Mouse (Mus musculus): ENCODE measurements around the gene Col6a1.

Col6a1 gene

DNA sequence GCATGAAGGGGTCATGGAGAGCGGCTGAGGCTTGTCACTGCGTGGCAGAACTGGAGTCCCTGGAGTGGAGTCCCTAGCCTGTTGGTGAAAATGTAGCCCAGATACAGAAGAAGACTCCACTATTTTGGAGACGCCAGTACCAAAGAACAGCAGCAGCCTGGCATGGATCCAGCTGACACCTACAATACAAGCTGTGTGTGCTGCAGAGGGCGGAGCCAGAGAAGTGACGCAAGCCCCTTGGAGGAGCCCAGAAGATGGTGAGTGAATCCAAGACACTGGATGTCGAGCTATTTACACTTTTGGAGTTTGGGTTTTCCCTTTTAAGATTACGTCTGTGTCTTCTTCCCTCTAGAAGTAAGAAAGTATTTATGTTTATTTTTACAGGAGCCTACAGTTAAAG, 47.8 kb downstream of the Col6a1 start:
- DNase-seq (ENCODE audit: low spot score), result no peak

DNA sequence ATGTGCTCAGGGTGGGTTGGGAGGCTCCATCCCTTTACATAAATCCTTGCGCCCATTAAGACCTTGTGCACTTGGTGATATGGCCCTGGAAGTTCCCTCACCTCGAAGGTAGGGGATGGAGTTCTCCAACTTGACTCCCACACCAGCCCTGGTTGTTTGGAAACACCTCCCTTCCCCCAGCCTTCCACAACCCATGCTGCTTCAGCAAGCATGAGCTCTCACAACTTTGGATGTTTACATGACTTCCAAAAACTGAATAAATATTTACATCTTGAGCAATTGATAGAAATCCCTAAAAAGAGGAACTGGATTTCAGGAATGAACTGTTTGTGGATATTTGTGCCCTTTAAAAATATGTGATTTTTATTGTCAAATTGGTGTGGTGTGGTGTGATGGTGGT, 50.7 kb downstream of the Col6a1 start:
- no peak for DNase-seq (ENCODE audit: low spot score)

DNA sequence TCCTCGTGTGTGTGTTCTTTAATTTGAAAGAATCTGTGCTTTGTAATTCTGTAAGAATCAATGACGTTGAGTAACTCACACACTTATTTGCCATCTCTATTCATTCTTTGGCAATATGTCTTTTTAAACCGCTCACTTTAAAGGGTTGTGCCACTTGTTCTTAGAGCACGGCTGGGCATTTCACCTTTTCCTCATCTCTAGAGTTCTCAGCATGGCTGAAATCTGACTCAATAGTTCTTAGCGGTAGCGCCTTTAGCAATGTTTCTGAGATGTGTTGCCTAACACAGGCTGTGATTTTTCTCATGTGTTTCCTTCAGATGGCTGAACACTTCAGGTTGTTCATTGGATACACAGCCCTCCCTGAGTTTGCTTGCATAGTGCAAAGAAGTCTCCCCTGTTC, 51.4 kb downstream of the Col6a1 start:
- no peak for DNase-seq (ENCODE audit: low spot score)

DNA sequence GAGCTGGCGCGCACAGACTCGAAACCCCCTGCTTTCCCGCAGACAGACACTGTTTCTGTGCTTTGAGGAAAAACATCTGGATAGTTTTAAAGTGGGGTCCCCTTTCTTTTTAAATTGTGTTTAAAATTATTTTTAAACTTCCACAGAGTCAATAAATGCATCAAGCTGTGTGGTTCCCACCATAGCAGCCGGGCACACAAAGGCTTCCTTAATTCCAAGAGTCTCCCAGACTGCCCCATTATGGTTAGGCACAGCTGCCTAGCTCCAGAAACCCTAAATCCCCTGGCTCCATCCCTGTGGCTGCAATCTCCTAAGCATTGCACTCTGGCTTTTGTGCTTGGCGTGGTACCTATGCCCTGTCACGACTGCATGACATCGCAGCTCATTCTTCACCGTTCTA, 54.0 kb downstream of the Col6a1 start:
- DNase-seq (ENCODE audit: low spot score), result no peak

DNA sequence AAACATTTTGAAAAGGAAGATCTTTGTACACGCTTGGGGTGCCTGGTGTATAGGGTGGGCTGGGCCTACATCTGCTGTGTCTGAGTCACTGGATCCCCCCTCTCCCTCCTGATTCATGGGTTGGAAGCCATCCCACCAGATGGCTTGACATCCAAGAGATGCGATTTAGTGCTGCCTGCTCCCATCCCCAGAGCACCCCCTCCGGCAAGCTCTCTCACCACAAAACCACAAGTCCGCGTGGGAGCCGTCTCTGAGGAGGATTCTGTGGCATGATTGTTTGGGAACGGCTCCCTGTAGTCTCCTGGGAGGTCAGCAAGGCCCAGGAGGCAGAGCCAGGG, 57.1 kb downstream of the Col6a1 start:
- no peak for DNase-seq (ENCODE audit: low spot score)

DNA sequence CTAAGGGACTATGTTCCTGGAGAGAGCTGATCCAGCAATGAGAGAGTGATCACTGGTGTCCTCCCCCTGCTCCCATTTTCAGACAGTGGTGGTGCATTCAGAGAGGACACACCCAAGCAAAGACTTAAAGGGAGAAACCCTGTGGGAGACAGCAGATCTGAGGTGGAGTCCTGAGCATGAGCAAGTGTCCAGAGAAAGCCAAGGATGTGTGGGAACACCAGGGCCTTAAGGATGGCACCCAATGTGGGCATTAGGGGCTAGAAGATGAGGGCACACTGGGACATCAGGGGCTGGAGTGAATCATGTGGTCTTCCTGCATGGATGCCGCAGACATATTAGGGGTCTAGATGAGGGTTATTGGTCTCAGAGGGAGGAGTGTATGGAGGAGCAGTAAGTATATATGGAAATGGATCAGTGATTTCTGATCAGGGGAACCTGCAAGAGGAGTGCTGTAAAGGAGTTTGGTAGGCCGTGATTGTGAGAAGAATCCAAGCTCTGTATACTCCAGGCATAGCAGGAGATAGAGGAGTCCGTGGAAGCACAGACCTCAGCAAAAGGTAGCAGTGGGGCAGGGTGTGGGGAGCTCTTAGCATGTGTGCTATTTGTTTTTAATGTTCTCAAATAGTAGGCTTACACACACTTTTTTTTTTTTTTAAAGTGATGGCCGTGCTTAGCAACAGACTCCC, 57.6 kb downstream of the Col6a1 start:
- DNase-seq (ENCODE audit: low spot score), result no peak

DNA sequence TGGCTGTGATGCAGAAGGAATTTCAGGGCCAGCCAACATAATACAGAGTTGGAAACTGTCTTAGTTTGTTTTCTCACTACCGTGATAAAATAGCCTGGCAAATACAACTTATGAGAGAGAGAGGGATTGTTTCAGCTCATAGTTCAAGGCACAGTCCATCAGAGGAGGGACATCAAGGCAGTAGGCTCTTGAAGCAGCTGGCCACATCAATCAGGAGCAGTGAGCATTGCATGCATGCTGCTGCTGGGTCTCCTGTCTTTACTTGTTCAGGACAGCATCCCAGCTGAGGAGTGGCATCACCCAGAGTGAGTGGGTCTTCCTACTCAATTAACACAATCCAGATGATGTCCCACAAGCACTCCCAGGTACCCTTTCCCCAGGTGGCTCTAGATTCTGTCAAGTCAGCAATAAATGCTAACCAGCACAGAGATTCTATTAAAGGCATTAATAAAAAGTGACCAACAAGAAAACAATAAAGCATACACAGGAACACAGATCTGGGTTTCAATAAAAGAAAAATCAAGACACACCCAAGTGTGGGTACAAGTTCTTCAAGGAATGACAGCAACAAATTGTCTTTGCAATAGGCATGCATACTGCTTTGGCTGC, 58.7 kb downstream of the Col6a1 start:
- no peak for DNase-seq (ENCODE audit: low spot score)

DNA sequence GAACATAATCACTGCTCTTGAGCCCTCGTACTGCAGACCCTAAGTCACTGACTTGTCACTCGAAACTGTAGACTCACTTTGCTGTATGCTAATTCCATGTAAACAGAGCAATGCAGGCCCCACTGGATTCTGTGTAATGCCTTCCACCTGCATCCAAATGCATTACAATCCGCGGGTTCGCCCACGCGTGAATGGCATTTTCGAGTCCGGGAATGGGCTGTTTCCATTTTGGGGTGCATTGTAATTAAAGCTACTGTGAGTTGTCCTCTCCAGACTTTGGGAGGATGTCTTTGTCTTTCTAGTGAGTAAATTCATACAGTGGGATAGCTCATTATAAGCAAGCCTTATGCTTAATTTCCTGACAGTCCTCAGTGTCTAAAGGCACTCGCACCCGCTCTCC, 60.4 kb downstream of the Col6a1 start:
- no peak for DNase-seq (ENCODE audit: low spot score)

DNA sequence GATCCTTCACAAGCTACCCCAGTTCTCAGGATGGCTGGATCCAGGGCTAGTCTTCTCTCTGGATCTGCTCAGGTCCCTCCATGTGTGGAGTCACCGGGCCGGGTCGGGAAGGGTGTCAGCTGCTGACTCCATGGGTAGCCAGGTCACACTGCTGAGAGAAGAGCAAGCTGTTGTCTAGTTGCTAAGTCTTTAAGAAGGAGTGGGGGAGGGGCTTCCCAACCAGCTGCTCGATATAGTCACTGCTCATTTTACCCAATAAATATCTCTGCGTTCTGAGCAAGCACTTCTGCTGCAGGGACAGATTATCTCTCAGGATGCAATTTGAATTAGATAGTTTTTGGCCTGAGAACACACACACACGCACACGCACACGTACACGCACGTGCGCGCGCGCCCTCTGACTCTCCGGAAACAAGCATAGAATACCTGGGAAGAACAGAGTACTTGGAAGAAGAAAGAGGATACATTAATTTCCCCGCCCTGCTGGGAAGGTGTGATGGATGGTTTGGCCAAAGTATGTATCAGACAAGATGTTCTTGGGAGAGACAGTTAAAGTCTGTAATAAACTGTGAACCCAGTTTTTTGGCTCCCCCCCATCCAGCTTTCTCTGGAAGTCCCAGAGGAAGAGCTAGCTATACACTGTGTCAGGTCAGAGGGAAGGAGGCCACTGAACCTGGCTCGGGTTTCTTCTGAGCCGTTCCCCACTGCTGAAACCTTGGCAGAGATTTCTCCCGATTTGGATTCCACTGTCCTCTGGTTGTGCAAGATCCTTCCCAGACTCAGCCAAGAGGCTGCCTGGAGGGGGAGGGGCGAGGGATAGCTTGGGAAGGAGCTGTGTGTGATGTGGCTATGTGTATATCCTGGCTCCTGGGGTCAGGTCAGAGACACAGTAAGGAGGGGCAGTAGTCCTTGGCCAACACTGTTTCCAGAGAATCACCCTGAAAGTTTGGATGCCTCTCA, 61.5 kb downstream of the Col6a1 start:
- DNase-seq (ENCODE audit: low spot score), result no peak
